Mouse (Mus musculus): ENCODE measurements at regions not wholly inside any gene's neighbourhood (a gene's known extent, or its start where the extent isn't known, plus 50 kb on each side); places are given as distances from the start of the nearest gene placed in this dataset.
A peak's percentile ranks its signal among the peaks of the same experiment; 100 is the strongest.

- no peak for DNase-seq
These were observed 95.5 kb downstream of the Psat1 start for GRCm38 (mm10) chr19:15851622-15852021.

- DNase-seq = no peak
These were observed 96.4 kb downstream of the Psat1 start for GRCm38 (mm10) chr19:15850722-15851121.

- no peak for DNase-seq
These were observed 97.9 kb downstream of the Psat1 start for GRCm38 (mm10) chr19:15849235-15849634.

GRCm38 (mm10) chr19:15838327-15838726 lies 108.8 kb downstream of the Psat1 start:
- no peak for DNase-seq

- DNase-seq = no peak
These were observed 109.4 kb downstream of the Psat1 start for GRCm38 (mm10) chr19:15837715-15838175.

GRCm38 (mm10) chr19:15836956-15837714 lies 110.0 kb downstream of the Psat1 start:
- DNase-seq = no peak

- DNase-seq = no peak
These were observed 110.8 kb downstream of the Psat1 start for GRCm38 (mm10) chr19:15836201-15836955.

GRCm38 (mm10) chr19:15830385-15830784 lies 116.8 kb downstream of the Psat1 start:
- no peak for DNase-seq

- no peak for DNase-seq
These were observed 118.0 kb downstream of the Psat1 start for GRCm38 (mm10) chr19:15829158-15829557.

- no peak for DNase-seq
These were observed 119.0 kb downstream of the Psat1 start for GRCm38 (mm10) chr19:15827990-15828705.

- no peak for DNase-seq
These were observed 119.8 kb downstream of the Psat1 start for GRCm38 (mm10) chr19:15827120-15827989.

- DNase-seq = no peak
These were observed 123.3 kb downstream of the Psat1 start for GRCm38 (mm10) chr19:15823688-15824371.

GRCm38 (mm10) chr19:15820020-15820419 lies 127.1 kb downstream of the Psat1 start:
- no peak for DNase-seq

- DNase-seq = no peak
These were observed 132.0 kb downstream of the Psat1 start for GRCm38 (mm10) chr19:15815166-15815565.

- DNase-seq = no peak
These were observed 138.1 kb downstream of the Psat1 start for GRCm38 (mm10) chr19:15809008-15809407.

- no peak for DNase-seq
These were observed 139.5 kb downstream of the Psat1 start for GRCm38 (mm10) chr19:15807681-15808080.

GRCm38 (mm10) chr19:15803131-15803889 lies 143.8 kb downstream of the Psat1 start:
- no peak for DNase-seq

GRCm38 (mm10) chr19:15802641-15803040 lies 144.5 kb downstream of the Psat1 start:
- no peak for DNase-seq

- peak; percentile 31 to 36 for DNase-seq
These were observed 145.2 kb downstream of the Psat1 start for GRCm38 (mm10) chr19:15801811-15802486.

Data from thymus, postnatal 36 days (tissue).